Mouse (Mus musculus): ENCODE measurements around the gene March1. TPM values are rescaled to one million over a fixed set of nuclear protein-coding genes. Genes with fewer than 3 reads are reported as not detected.

The March1 gene
- total and polyA plus RNA-seq, 3 experiments, result 0.04 TPM; not detected in 2

- Histone ChIP-seq H3K27ac (ENCODE audit: control insufficient read depth, low read depth, low read length) (no peak overlapping the region), H3K79me2 (ENCODE audit: control insufficient read depth, insufficient read depth, low read length, poor library complexity) (no peaks in the 10 kb centered on the region), H3K9ac (ENCODE audit: control insufficient read depth, low read depth, low read length, poor library complexity, severe bottlenecking) (no peak overlapping the region), H3K9me3 (replicated peaks; ENCODE audit: insufficient read depth, low read length) (no peaks in the 10 kb centered on the region), H3K36me3 (ENCODE audit: control insufficient read depth in 1 of 2, insufficient read depth in 2 of 2, low read length in 2 of 2) (no peaks in the 10 kb centered on the region), H3K4me3 (ENCODE audit: control insufficient read depth in 1 of 2, insufficient read depth in 1 of 2, low read depth in 2 of 2, low read length in 2 of 2) (no peak overlapping the region), H3K27me3 (ENCODE audit: control insufficient read depth in 1 of 2, insufficient read depth in 2 of 2, low read length in 2 of 2) (no peaks in the 10 kb centered on the region), H3K4me1 (ENCODE audit: control insufficient read depth in 1 of 2, insufficient read depth in 2 of 2, low read length in 2 of 2) (no peaks in the 10 kb centered on the region)
- no peak for TF ChIP-seq SIN3A (IDR thresholded peaks at IDR 0.05; ENCODE audit: low read length)
- TF ChIP-seq GATA1 (IDR thresholded peaks at IDR 0.05; ENCODE audit: low read depth, low read length), result no peak
- no peak for TF ChIP-seq UBTF (IDR thresholded peaks at IDR 0.05; ENCODE audit: borderline replicate concordance, insufficient read depth, low read depth, low read length)
- TF ChIP-seq JUND (IDR thresholded peaks at IDR 0.05; ENCODE audit: low read depth, low read length), result no peak
- TF ChIP-seq ZNF384 (IDR thresholded peaks at IDR 0.05; ENCODE audit: low read depth, low read length), result no peak
- DNase-seq (ENCODE audit: low read depth, low spot score), result no peak
Observed at GRCm38 (mm10) chr8:65967223-65967778, 349.6 kb downstream of the March1 start.

GRCm38 (mm10) chr8:65976905-65977304 lies 359.2 kb downstream of the March1 start:
- Histone ChIP-seq H3K4me3 (ENCODE audit: control insufficient read depth in 1 of 2, insufficient read depth in 1 of 2, low read depth in 2 of 2, low read length in 2 of 2) (no peak overlapping the region), H3K9ac (ENCODE audit: control insufficient read depth, low read depth, low read length, poor library complexity, severe bottlenecking) (no peak overlapping the region), H3K9me3 (replicated peaks; ENCODE audit: insufficient read depth, low read length) (no peaks in the 10 kb centered on the region)

GRCm38 (mm10) chr8:65982039-65982438 lies 364.3 kb downstream of the March1 start:
- TF ChIP-seq MYB (IDR thresholded peaks at IDR 0.05; ENCODE audit: low read depth, low read length), result no peak
- no peak for TF ChIP-seq BHLHE40 (IDR thresholded peaks at IDR 0.05; ENCODE audit: borderline replicate concordance, low read depth, low read length)
- TF ChIP-seq UBTF (IDR thresholded peaks at IDR 0.05; ENCODE audit: borderline replicate concordance, insufficient read depth, low read depth, low read length), result no peak
- TF ChIP-seq CHD1 (IDR thresholded peaks at IDR 0.05; ENCODE audit: low read depth, low read length), result no peak
- no peak for TF ChIP-seq ELF1 (IDR thresholded peaks at IDR 0.05; ENCODE audit: low read depth, low read length)
- TF ChIP-seq ZC3H11A (IDR thresholded peaks at IDR 0.05; ENCODE audit: low read depth, low read length), result no peak
- TF ChIP-seq USF2 (IDR thresholded peaks at IDR 0.05; ENCODE audit: borderline replicate concordance in 1 of 2, insufficient read depth in 1 of 2, low read depth in 1 of 2, low read length in 2 of 2), result no peak
- TF ChIP-seq NRF1 (IDR thresholded peaks at IDR 0.05; ENCODE audit: insufficient read depth, low read depth, low read length, poor library complexity, severe bottlenecking), result no peak
- no peak for TF ChIP-seq ZMIZ1 (IDR thresholded peaks at IDR 0.05; ENCODE audit: low read depth, low read length)
- TF ChIP-seq SIN3A (IDR thresholded peaks at IDR 0.05; ENCODE audit: low read length), result no peak
- no peak for TF ChIP-seq MAZ (IDR thresholded peaks at IDR 0.05; ENCODE audit: low read depth, low read length)
- no peak for TF ChIP-seq EP300 (IDR thresholded peaks at IDR 0.05; ENCODE audit: low read depth in 1 of 2, low read length in 2 of 2)
- Histone ChIP-seq H3K4me3 (ENCODE audit: control insufficient read depth in 1 of 2, insufficient read depth in 1 of 2, low read depth in 2 of 2, low read length in 2 of 2) (no peak overlapping the region), H3K79me2 (ENCODE audit: control insufficient read depth, insufficient read depth, low read length, poor library complexity) (no peaks in the 10 kb centered on the region), H3K27ac (ENCODE audit: control insufficient read depth, low read depth, low read length) (no peak overlapping the region), H3K36me3 (ENCODE audit: control insufficient read depth in 1 of 2, insufficient read depth in 2 of 2, low read length in 2 of 2) (no peaks in the 10 kb centered on the region), H3K9ac (ENCODE audit: control insufficient read depth, low read depth, low read length, poor library complexity, severe bottlenecking) (no peak overlapping the region), H3K4me1 (ENCODE audit: control insufficient read depth in 1 of 2, insufficient read depth in 2 of 2, low read length in 2 of 2) (no peaks in the 10 kb centered on the region), H3K9me3 (replicated peaks; ENCODE audit: insufficient read depth, low read length) (no peaks in the 10 kb centered on the region), H3K27me3 (ENCODE audit: control insufficient read depth in 1 of 2, insufficient read depth in 2 of 2, low read length in 2 of 2) (no peaks in the 10 kb centered on the region)
- no peak for DNase-seq (ENCODE audit: low read depth, low spot score)

More at GRCm38 (mm10) chr8:65976905-65977304, 359.2 kb downstream of the March1 start:
- no peak for TF ChIP-seq CHD1 (IDR thresholded peaks at IDR 0.05; ENCODE audit: low read depth, low read length)
- no peak for TF ChIP-seq SMC3 (IDR thresholded peaks at IDR 0.05; ENCODE audit: low read depth, low read length)
- no peak for TF ChIP-seq GATA1 (IDR thresholded peaks at IDR 0.05; ENCODE audit: low read depth, low read length)
- no peak for TF ChIP-seq EP300 (IDR thresholded peaks at IDR 0.05; ENCODE audit: low read depth in 1 of 2, low read length in 2 of 2)
- TF ChIP-seq USF2 (IDR thresholded peaks at IDR 0.05; ENCODE audit: borderline replicate concordance in 1 of 2, insufficient read depth in 1 of 2, low read depth in 1 of 2, low read length in 2 of 2), result no peak
- no peak for TF ChIP-seq POLR2A (IDR thresholded peaks at IDR 0.05; ENCODE audit: control insufficient read depth in 1 of 2, insufficient read depth in 1 of 2, low read depth in 1 of 2, low read length in 2 of 2, poor library complexity in 1 of 2)
- no peak for TF ChIP-seq KAT2A (conservative IDR thresholded peaks at IDR 0.05; ENCODE audit: low read depth, low read length)
- TF ChIP-seq GABPA (IDR thresholded peaks at IDR 0.05; ENCODE audit: low read depth, low read length), result no peak
- no peak for TF ChIP-seq TCF12 (IDR thresholded peaks at IDR 0.05; ENCODE audit: low read depth, low read length)
- no peak for TF ChIP-seq ZNF384 (IDR thresholded peaks at IDR 0.05; ENCODE audit: low read depth, low read length)
- no peak for TF ChIP-seq E2F4 (IDR thresholded peaks at IDR 0.05; ENCODE audit: borderline replicate concordance, low read depth, low read length)
- TF ChIP-seq CTCF (IDR thresholded peaks at IDR 0.05 in 2 of 3, conservative IDR thresholded peaks at IDR 0.05 in 1 of 3; ENCODE audit: control insufficient read depth in 1 of 3, insufficient read depth in 1 of 3, low read depth in 2 of 3, low read length in 3 of 3, poor library complexity in 1 of 3, severe bottlenecking in 1 of 3), result no peak
- no peak for TF ChIP-seq MAFK (IDR thresholded peaks at IDR 0.05; ENCODE audit: borderline replicate concordance, low read depth, low read length)
- TF ChIP-seq CHD2 (IDR thresholded peaks at IDR 0.05; ENCODE audit: low read length), result no peak
- Histone ChIP-seq H3K27me3 (ENCODE audit: control insufficient read depth in 1 of 2, insufficient read depth in 2 of 2, low read length in 2 of 2) (no peaks in the 10 kb centered on the region), H3K79me2 (ENCODE audit: control insufficient read depth, insufficient read depth, low read length, poor library complexity) (no peaks in the 10 kb centered on the region), H3K4me1 (ENCODE audit: control insufficient read depth in 1 of 2, insufficient read depth in 2 of 2, low read length in 2 of 2) (no peaks in the 10 kb centered on the region), H3K27ac (ENCODE audit: control insufficient read depth, low read depth, low read length) (no peak overlapping the region), H3K36me3 (ENCODE audit: control insufficient read depth in 1 of 2, insufficient read depth in 2 of 2, low read length in 2 of 2) (no peaks in the 10 kb centered on the region)
- no peak for DNase-seq (ENCODE audit: low read depth, low spot score)

All from MEL (cell line).